Mouse (Mus musculus) CH12.LX (cell line): ENCODE results near the gene Tet1. TPM values are rescaled to one million over a fixed set of nuclear protein-coding genes. Genes with fewer than 3 reads are reported as not detected.

ENCODE experiments used
- DNase-seq: peaks from one replicate; pipeline ENCODE4 v3.0.0-alpha.2; 2013; ENCODE audit errors: extremely low read depth
- H3K27ac ChIP-seq: 2 replicates; pipeline ENCODE4 v1.5.1; 2012; ENCODE audit warnings: low read depth, mild to moderate bottlenecking, control low read depth, moderate library complexity; ENCODE audit not compliant: insufficient read depth
- H3K27me3 ChIP-seq: replicated peaks from 2 replicates; pipeline ENCODE3; 2012; ENCODE audit warnings: inconsistent platforms
- H3K36me3 ChIP-seq, 2 experiments: replicated peaks in 1 of 2; 2 replicates each; pipeline versions ENCODE3 to v1.6.1; 2012; ENCODE audit warnings: inconsistent platforms in 1 of 2, low read length in 1 of 2, mild to moderate bottlenecking in 1 of 2, mixed read lengths in 1 of 2, moderate library complexity in 1 of 2; ENCODE audit not compliant: control insufficient read depth in 1 of 2, insufficient read depth in 1 of 2
- H3K4me1 ChIP-seq, 2 experiments: 2 replicates each; pipeline ENCODE4 v1.6.1; 2012; ENCODE audit warnings: inconsistent platforms in 1 of 2, moderate library complexity in 1 of 2; ENCODE audit not compliant: insufficient read depth in 2 of 2, control insufficient read depth in 1 of 2
- H3K4me2 ChIP-seq: 2 replicates; pipeline ENCODE4 v1.6.1; 2012; ENCODE audit warnings: low read depth, mild to moderate bottlenecking, control low read depth; ENCODE audit not compliant: poor library complexity, insufficient read depth, severe bottlenecking
- H3K4me3 ChIP-seq, 3 experiments: fragments of 150-350 bp in 1 of 3; sonication (generic) in 1 of 3; replicated peaks in 1 of 3; 2 replicates each; pipeline versions ENCODE3 to v1.5.1; 2011 to 2012; ENCODE audit warnings: low read depth in 2 of 3, low read length in 2 of 3, mild to moderate bottlenecking in 2 of 3, moderate library complexity in 2 of 3, control low read depth in 1 of 3, improper control_type of control experiment in 1 of 3, inconsistent platforms in 1 of 3, mixed read lengths in 1 of 3; ENCODE audit not compliant: poor library complexity in 1 of 3
- H3K79me2 ChIP-seq: replicated peaks from 2 replicates; pipeline ENCODE4 v1.6.1; 2012; ENCODE audit warnings: mild to moderate bottlenecking, moderate library complexity; ENCODE audit not compliant: control insufficient read depth, poor library complexity, insufficient read depth, severe bottlenecking; ENCODE audit errors: extremely low read depth
- H3K9ac ChIP-seq: 2 replicates; pipeline ENCODE4 v1.6.1; 2012; ENCODE audit warnings: low read depth, mild to moderate bottlenecking, control low read depth, moderate library complexity; ENCODE audit not compliant: insufficient read depth
- H3K9me3 ChIP-seq: replicated peaks from 2 replicates; pipeline ENCODE3; 2012; ENCODE audit warnings: low read length, inconsistent platforms, mixed read lengths
- CHD1 ChIP-seq: IDR thresholded peaks from 2 replicates; pipeline ENCODE4 v1.6.1; 2012; ENCODE audit warnings: low read depth, low read length, improper control_type of control experiment, inconsistent platforms
- CHD2 ChIP-seq: IDR thresholded peaks from 2 replicates; pipeline ENCODE4 v1.6.1; 2011; ENCODE audit warnings: low read length, improper control_type of control experiment
- CTCF ChIP-seq, 2 experiments: IDR thresholded peaks in 1 of 2; conservative IDR thresholded peaks in 1 of 2; 2 replicates each; pipeline ENCODE4 v1.5.1; 2011 to 2012; ENCODE audit warnings: low read depth in 2 of 2, low read length in 2 of 2, improper control_type of control experiment in 1 of 2, inconsistent platforms in 1 of 2, mild to moderate bottlenecking in 1 of 2, moderate library complexity in 1 of 2
- E2F4 ChIP-seq: IDR thresholded peaks from 2 replicates; pipeline ENCODE4 v1.6.1; 2011; ENCODE audit warnings: low read depth, low read length, improper control_type of control experiment; ENCODE audit not compliant: insufficient replicate concordance
- EP300 ChIP-seq: IDR thresholded peaks from 2 replicates; pipeline ENCODE4 v1.6.1; 2011; ENCODE audit warnings: low read length, improper control_type of control experiment
- ETS1 ChIP-seq: conservative IDR thresholded peaks from 2 replicates; pipeline ENCODE4 v1.6.1; 2012; ENCODE audit warnings: low read depth, mild to moderate bottlenecking, inconsistent platforms, low read length, improper control_type of control experiment, moderate library complexity
- GABPA ChIP-seq: IDR thresholded peaks from 2 replicates; pipeline ENCODE4 v1.6.1; 2012; ENCODE audit warnings: low read depth, low read length, improper control_type of control experiment, inconsistent platforms; ENCODE audit not compliant: insufficient replicate concordance
- HCFC1 ChIP-seq: IDR thresholded peaks from 2 replicates; pipeline ENCODE4 v1.6.1; 2012; ENCODE audit warnings: low read depth, mild to moderate bottlenecking, inconsistent platforms, low read length, improper control_type of control experiment
- JUND ChIP-seq: conservative IDR thresholded peaks from 2 replicates; pipeline ENCODE4 v1.6.1; 2011; ENCODE audit warnings: low read depth, low read length, improper control_type of control experiment
- MEF2A ChIP-seq: IDR thresholded peaks from 2 replicates; pipeline ENCODE4 v1.6.1; 2014; ENCODE audit warnings: low read depth, mild to moderate bottlenecking, inconsistent platforms, low read length, improper control_type of control experiment, borderline replicate concordance
- MXI1 ChIP-seq: IDR thresholded peaks from 2 replicates; pipeline ENCODE4 v1.6.1; 2011; ENCODE audit warnings: mild to moderate bottlenecking, low read depth, low read length, improper control_type of control experiment
- MYC ChIP-seq: IDR thresholded peaks from 2 replicates; pipeline ENCODE4 v1.6.1; 2011; ENCODE audit warnings: low read depth, mild to moderate bottlenecking, improper control_type of control experiment, low read length
- NELFE ChIP-seq: IDR thresholded peaks from 2 replicates; pipeline ENCODE4 v1.6.1; 2011; ENCODE audit warnings: low read depth, low read length, improper control_type of control experiment
- NRF1 ChIP-seq: IDR thresholded peaks from 2 replicates; pipeline ENCODE4 v1.6.1; 2014; ENCODE audit warnings: low read depth, mild to moderate bottlenecking, inconsistent platforms, low read length, improper control_type of control experiment, moderate library complexity
- PAX5 ChIP-seq: IDR thresholded peaks from 2 replicates; pipeline ENCODE4 v1.6.1; 2012; ENCODE audit warnings: low read length, inconsistent platforms, mixed read lengths
- POLR2A ChIP-seq: IDR thresholded peaks from 2 replicates; pipeline ENCODE4 v1.6.1; 2011; ENCODE audit warnings: low read depth, mild to moderate bottlenecking, improper control_type of control experiment, low read length
- POLR2AphosphoS2 ChIP-seq: IDR thresholded peaks from 2 replicates; pipeline ENCODE4 v1.6.1; 2011; ENCODE audit warnings: low read depth, low read length, improper control_type of control experiment
- SIN3A ChIP-seq: IDR thresholded peaks from 2 replicates; pipeline ENCODE4 v1.6.1; 2012; ENCODE audit warnings: low read length, improper control_type of control experiment, inconsistent platforms
- SMC3 ChIP-seq: IDR thresholded peaks from 2 replicates; pipeline ENCODE4 v1.6.1; 2011; ENCODE audit warnings: low read depth, low read length, improper control_type of control experiment
- TBP ChIP-seq: conservative IDR thresholded peaks from 2 replicates; pipeline ENCODE4 v1.6.1; 2011; ENCODE audit warnings: low read depth, low read length, improper control_type of control experiment
- TCF12 ChIP-seq: IDR thresholded peaks from 2 replicates; pipeline ENCODE4 v1.6.1; 2014; ENCODE audit warnings: low read depth, mild to moderate bottlenecking, inconsistent platforms, low read length, improper control_type of control experiment
- USF1 ChIP-seq: IDR thresholded peaks from 2 replicates; pipeline ENCODE4 v1.6.1; 2014; ENCODE audit warnings: low read depth, mild to moderate bottlenecking, inconsistent platforms, low read length, improper control_type of control experiment
- ZKSCAN1 ChIP-seq: IDR thresholded peaks from 2 replicates; pipeline ENCODE4 v1.6.1; 2012; ENCODE audit warnings: low read depth, inconsistent platforms, low read length, improper control_type of control experiment, borderline replicate concordance
- ZNF384 ChIP-seq: IDR thresholded peaks from 2 replicates; pipeline ENCODE4 v1.6.1; 2012; ENCODE audit warnings: low read depth, low read length, improper control_type of control experiment, inconsistent platforms
- dilution Hi-C: fragments of 300-500 bp; cut with MboI; formaldehyde crosslinking; loops from 2 replicates; pipeline ENCODE4 v1.14.3; 2020; ENCODE audit warnings: low sequenced_read_pairs; ENCODE audit not compliant: extremely low pct_unique_long_range_greater_than_20kb, extremely low pct_ligation_motif_present
- in situ Hi-C: fragments of 300-500 bp; cut with MboI; formaldehyde crosslinking; loops from 3 replicates; pipeline ENCODE4 v1.14.3; 2019; ENCODE audit warnings: low sequenced_read_pairs, low pct_ligation_motif_present, low pct_unique_long_range_greater_than_20kb, mixed read lengths
- polyA plus RNA-seq: library from polyadenylated mRNA; unstranded; fragments of >175 nt; gene quantifications from 2 replicates; pipeline ENCODE4 v1.2.1, GENCODE M21; 2012; ENCODE audit warnings: low read depth; ENCODE audit not compliant: insufficient read length
- total RNA-seq, 2 experiments: library from RNA; depleted of rRNA; stranded (reverse); fragments of 300-350 nt in 1 of 2; fragments of >200 nt in 1 of 2; gene quantifications; 2 replicates each; pipeline ENCODE4 v1.2.3; 2012 to 2014

Tet1 gene
- total and polyA plus RNA-seq, 3 experiments, result 0.23 to 0.55 (median 0.34) TPM

- no peak for DNase-seq
- H3K4me2 ChIP-seq, result no peak overlapping the region
- TF ChIP-seq SMC3, result no peak
- TF ChIP-seq CHD2, result no peak
- no peak for TF ChIP-seq CHD1
- TF ChIP-seq NELFE, result no peak
- TF ChIP-seq CTCF (conservative IDR thresholded peaks at IDR 0.05 in 1 of 2, IDR thresholded peaks at IDR 0.05 in 1 of 2; ENCODE audit: low read depth in 2 of 2, low read length in 2 of 2), result no peak
- TF ChIP-seq POLR2AphosphoS2, result no peak
- TF ChIP-seq POLR2A, result no peak
- no peak for TF ChIP-seq USF1
- no peak for TF ChIP-seq HCFC1
- no peak for TF ChIP-seq EP300
- H3K27me3 ChIP-seq, result no peaks in the 10 kb centered on the region
- no peak overlapping the region for H3K27ac ChIP-seq
- in situ Hi-C loops (no loop called here), dilution Hi-C loops (no loop called here)
- peaks cover 12 to 34% of the 10 kb centered on the region in 2 experiments for H3K4me1 ChIP-seq
- no peaks in the 10 kb centered on the region for H3K36me3 ChIP-seq
- no peaks in the 10 kb centered on the region for H3K79me2 ChIP-seq
- H3K9ac ChIP-seq, result no peak overlapping the region
- no peaks in the 10 kb centered on the region for H3K9me3 ChIP-seq
- no peak overlapping the region for H3K4me3 ChIP-seq
Measured at GRCm38 (mm10) chr10:62896035-62896434, 12.8 kb downstream of the Tet1 start.

GRCm38 (mm10) chr10:62895386-62895785 is 13.4 kb downstream of the Tet1 start:
- Histone ChIP-seq H3K27me3 (no peaks in the 10 kb centered on the region), H3K27ac (no peak overlapping the region), H3K79me2 (no peaks in the 10 kb centered on the region), H3K4me2 (no peak overlapping the region), H3K9me3 (no peaks in the 10 kb centered on the region), H3K4me1 (peaks cover 12 to 35% of the 10 kb centered on the region in 2 experiments), H3K9ac (no peak overlapping the region), H3K36me3 (no peaks in the 10 kb centered on the region), H3K4me3 (no peak overlapping the region)
- TF ChIP-seq POLR2AphosphoS2 (no peak), MXI1 (no peak), TBP (no peak), CHD2 (no peak), E2F4 (no peak), ZKSCAN1 (no peak), GABPA (no peak), PAX5 (no peak), JUND (no peak), MEF2A (no peak), ZNF384 (no peak), CTCF (conservative IDR thresholded peaks at IDR 0.05 in 1 of 2, IDR thresholded peaks at IDR 0.05 in 1 of 2; ENCODE audit: low read depth in 2 of 2, low read length in 2 of 2) (no peak), TCF12 (no peak), SIN3A (no peak), NRF1 (no peak), SMC3 (no peak), MYC (no peak), POLR2A (no peak), CHD1 (no peak), ETS1 (no peak)
- DNase-seq, result no peak
- in situ Hi-C loops (no loop called here), dilution Hi-C loops (no loop called here)
